Comparison of ENCODE assay signal across 17 mouse cellular contexts in the genomic region with DNA sequence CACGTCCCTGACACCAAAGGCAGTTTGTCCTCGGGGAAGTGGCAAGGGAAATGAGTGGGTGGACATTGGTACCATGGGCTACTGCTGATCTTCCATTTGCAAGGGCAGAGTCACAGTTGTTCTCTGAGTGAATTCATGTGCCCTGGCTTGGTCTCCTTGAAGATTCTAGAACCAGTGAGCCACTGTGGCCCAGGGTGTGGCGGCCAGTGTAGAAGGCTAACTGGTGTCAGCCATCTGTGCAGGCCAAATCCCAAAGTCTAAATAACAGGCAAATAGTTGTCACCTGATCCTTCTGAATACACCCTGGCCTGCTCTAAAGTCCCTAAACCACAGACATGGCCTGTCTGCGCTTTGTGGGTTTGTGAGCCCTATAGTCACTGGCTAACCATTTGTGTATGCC.
"Had no signal": no experiment of that assay in that cellular context is flagged by ENCODE, and none has a peak within 500 bp of the region (broad histone marks: within the 10 kb centered on the region; RNA-seq: fewer than 3 reads in every experiment).

No protein-coding gene starts in this region.

- H3K27me3 ChIP-seq: megakaryocyte, embryonic 14.5 days; midbrain, embryonic 13.5 days; midbrain, embryonic 15.5 days; neural tube, embryonic 13.5 days; neural tube, embryonic 15.5 days had no signal

- H3K9ac ChIP-seq: lung, embryonic 14.5 days; midbrain, embryonic 13.5 days; midbrain, embryonic 15.5 days; neural tube, embryonic 13.5 days; neural tube, embryonic 15.5 days had no signal

- H3K9me3 ChIP-seq: midbrain, embryonic 15.5 days; neural tube, embryonic 13.5 days; neural tube, embryonic 15.5 days had no signal

- H3K27ac ChIP-seq: macrophage; midbrain, embryonic 13.5 days; midbrain, embryonic 15.5 days; neural tube, embryonic 13.5 days; neural tube, embryonic 15.5 days had no signal

- H3K4me1 ChIP-seq: megakaryocyte, embryonic 14.5 days; midbrain, embryonic 13.5 days; midbrain, embryonic 15.5 days had no signal

- H3K4me3 ChIP-seq: megakaryocyte, embryonic 14.5 days; midbrain, embryonic 13.5 days; midbrain, embryonic 15.5 days; neural tube, embryonic 13.5 days; neural tube, embryonic 15.5 days had no signal

- DNase-seq: lung, adult 18-20 months; lung, embryonic 14.5 days; lung, postnatal 10 days; lung, postnatal 36 days; right cerebral cortex, postnatal 14 days; right cerebral cortex, postnatal 4 days; spleen, adult 18-20 months; thymus, adult 18-20 months; thymus, postnatal 14 days; thymus, postnatal 36 days had no signal

- H3K36me3 ChIP-seq: midbrain, embryonic 13.5 days; midbrain, embryonic 15.5 days; neural tube, embryonic 13.5 days; neural tube, embryonic 15.5 days had no signal

- ATAC-seq: midbrain, embryonic 13.5 days; midbrain, embryonic 15.5 days had no signal

- H3K4me2 ChIP-seq: lung, embryonic 14.5 days; midbrain, embryonic 11.5 days; midbrain, embryonic 13.5 days; midbrain, embryonic 15.5 days; neural tube, embryonic 13.5 days; neural tube, embryonic 15.5 days had no signal
